Mouse (Mus musculus) ES-Bruce4 (cell line): Measurements from ENCODE around the gene Mast1.

Experiments
- CTCF ChIP-seq: IDR thresholded peaks from one replicate; pipeline ENCODE4 v1.8.1; 2011; ENCODE audit warnings: low read depth, low read length
- EP300 ChIP-seq: IDR thresholded peaks from 2 replicates; pipeline ENCODE4 v1.6.1; 2011; ENCODE audit warnings: low read depth, low read length; ENCODE audit not compliant: insufficient read depth
- POLR2A ChIP-seq: IDR thresholded peaks from one replicate; pipeline ENCODE4 v1.8.1; 2011; ENCODE audit warnings: low read length; ENCODE audit not compliant: insufficient read depth

- TF ChIP-seq CTCF (no peak), POLR2A (no peak), EP300 (no peak)
These were observed 6.6 kb downstream of the Mast1 start for GRCm38 (mm10) chr8:84930582-84930981.
